Comparison of ENCODE assay signal across 8 mouse cellular contexts in genomic region chr12:83486671-83487461, GRCm38 (mm10). TPM values are rescaled to one million over a fixed set of nuclear protein-coding genes. Genes with fewer than 3 reads are reported as not detected.
DNase-seq lines count a peak whose midpoint lies in the region; ATAC-seq lines count a peak whose summit lies in the region.

No protein-coding gene starts in this region.

- ATAC-seq in limb, embryonic 12.5 days (ENCODE audit: insufficient number of reproducible peaks, insufficient read depth, low FRiP score, low TSS enrichment, low read depth), result no peak
- ATAC-seq in midbrain, embryonic 13.5 days, result peak; percentile 72

- WGBS in limb, embryonic 12.5 days, result under 1% methylated on average over 73 of the region's 73 CpGs
- under 1% methylated on average over 72 of the region's 73 CpGs for WGBS in midbrain, embryonic 13.5 days

- H3K36me3 ChIP-seq in limb, embryonic 12.5 days, result no peaks in the 10 kb centered on the region
- no peaks in the 10 kb centered on the region for H3K36me3 ChIP-seq in midbrain, embryonic 13.5 days

- H3K4me2 ChIP-seq in limb, embryonic 12.5 days, result peak overlapping the region; percentile 100
- H3K4me2 ChIP-seq in midbrain, embryonic 13.5 days (replicated peaks), result peak overlapping the region; percentile 84

- H3K4me3 ChIP-seq in limb, embryonic 12.5 days (replicated peaks), result peak overlapping the region; percentile 66
- H3K4me3 ChIP-seq in midbrain, embryonic 13.5 days (replicated peaks), result peak overlapping the region; percentile 82

- DNase-seq in layer of hippocampus, adult 11-12 months (ENCODE audit: low spot score), result peak; percentile 17
- DNase-seq in layer of hippocampus, adult 9-11 months, result no peak
- DNase-seq in cerebellum, postnatal 25 days, result peak; percentile 79
- DNase-seq in gastrocnemius, postnatal 10 days, result peak; percentile 62
- DNase-seq in induced T-regulatory cell, adult 2 months (ENCODE audit: low read depth), result peak; percentile 56
- DNase-seq in spleen, postnatal 14 days (ENCODE audit: low spot score in 2 of 2), result peak; percentile 40 to 41

- H3K4me1 ChIP-seq in limb, embryonic 12.5 days (replicated peaks), result peaks cover 43% of the 10 kb centered on the region
- H3K4me1 ChIP-seq in midbrain, embryonic 13.5 days (replicated peaks), result peaks cover 30% of the 10 kb centered on the region

- H3K9me3 ChIP-seq in limb, embryonic 12.5 days, result peaks cover 7% of the 10 kb centered on the region
- H3K9me3 ChIP-seq in midbrain, embryonic 13.5 days, result peaks cover 3% of the 10 kb centered on the region; the same call in 1 of the 2 replicates

- peaks cover 55% of the 10 kb centered on the region for H3K27me3 ChIP-seq in limb, embryonic 12.5 days
- H3K27me3 ChIP-seq in midbrain, embryonic 13.5 days, result 0 out of 2 replicates have a peak, but pooled peaks cover 4% of the 10 kb centered on the region

- H3K9ac ChIP-seq in limb, embryonic 12.5 days (replicated peaks), result peak overlapping the region; percentile 64
- peak overlapping the region; percentile 83 for H3K9ac ChIP-seq in midbrain, embryonic 13.5 days (replicated peaks)

- peak overlapping the region; percentile 73 for H3K27ac ChIP-seq in limb, embryonic 12.5 days
- H3K27ac ChIP-seq in midbrain, embryonic 13.5 days, result peak overlapping the region; percentile 94

RNA-seq across cellular contexts. Expression of gene Dpf3, which starts 0.7 kb away (rescaled TPM):
- total RNA-seq in gastrocnemius, postnatal 10 days (2021), result 10 to 100 TPM; 20.4 to 26.2 TPM
- 4.4 and 5.4 TPM in 2 replicates for polyA plus RNA-seq in limb, embryonic 12.5 days (2016; fragmentation: Nextera tagmentation; extraction: Ambion mirVana)
- 25.2 and 26.9 TPM in 2 replicates for polyA plus RNA-seq in midbrain, embryonic 13.5 days (2015; fragmentation: Nextera tagmentation; extraction: Ambion mirVana)

RNA-seq across cellular contexts. Expression of gene Dcaf4, which starts 33.4 kb away (rescaled TPM):
- total RNA-seq in gastrocnemius, postnatal 10 days (2021), result 10 to 100 TPM; 26.1 to 26.5 TPM
- polyA plus RNA-seq in limb, embryonic 12.5 days (2016; fragmentation: Nextera tagmentation; extraction: Ambion mirVana), result 31.8 and 33.7 TPM in 2 replicates
- polyA plus RNA-seq in midbrain, embryonic 13.5 days (2015; fragmentation: Nextera tagmentation; extraction: Ambion mirVana), result 38.0 and 39.0 TPM in 2 replicates
